Mouse (Mus musculus) embryonic facial prominence, embryonic 12.5 days (tissue): ENCODE measurements at regions not wholly inside any gene's neighbourhood (a gene's known extent, or its start where the extent isn't known, plus 50 kb on each side); places are given as distances from the start of the nearest gene placed in this dataset.
A peak's percentile ranks its signal among the peaks of the same experiment; 100 is the strongest.

Experiments used
- ATAC-seq: fragments of 200-750 bp; cut with Nextera tagmentation; 2 replicates; pipeline ENCODE4 v1.8.0; 2017; ENCODE audit not compliant: insufficient number of reproducible peaks, insufficient read depth, low FRiP score, low TSS enrichment
- H3K27ac ChIP-seq: fragments of 300-500 bp; sonication (generic); 2 replicates; pipeline ENCODE4 v1.5.1; 2016; ENCODE audit warnings: mild to moderate bottlenecking
- H3K27me3 ChIP-seq: fragments of 300-500 bp; sonication (generic); 2 replicates; pipeline ENCODE4 v1.6.1; 2016; ENCODE audit warnings: mild to moderate bottlenecking, moderate library complexity
- H3K36me3 ChIP-seq: fragments of 300-500 bp; sonication (generic); 2 replicates; pipeline ENCODE4 v1.6.1; 2016; ENCODE audit warnings: mild to moderate bottlenecking
- H3K4me1 ChIP-seq: fragments of 300-500 bp; sonication (generic); 2 replicates; pipeline ENCODE4 v1.6.1; 2016
- H3K4me2 ChIP-seq: fragments of 300-500 bp; sonication (generic); replicated peaks from 2 replicates; pipeline ENCODE4 v1.6.1; 2016; ENCODE audit warnings: mild to moderate bottlenecking, moderate library complexity
- H3K4me3 ChIP-seq: fragments of 300-500 bp; sonication (generic); 2 replicates; pipeline ENCODE4 v1.5.1; 2016; ENCODE audit warnings: mild to moderate bottlenecking
- H3K9ac ChIP-seq: fragments of 300-500 bp; sonication (generic); 2 replicates; pipeline ENCODE4 v1.6.1; 2016; ENCODE audit warnings: mild to moderate bottlenecking, moderate library complexity
- H3K9me3 ChIP-seq: fragments of 300-500 bp; sonication (generic); 2 replicates; pipeline ENCODE4 v1.6.1; 2016; ENCODE audit warnings: mild to moderate bottlenecking, moderate library complexity
- WGBS: fragments of 180-500 bp; shearing (Covaris S2); methylation state at CpG from one replicate; pipeline ENCODE4 v1.1.7; 2016; 5-methylcytosine and 5-hydroxymethylcytosine counted together

- no peak overlapping the region for H3K27ac ChIP-seq
- H3K4me3 ChIP-seq: no peak overlapping the region
- H3K27me3 ChIP-seq: no peaks in the 10 kb centered on the region
- no peak overlapping the region for H3K4me2 ChIP-seq
- H3K4me1 ChIP-seq: no peaks in the 10 kb centered on the region
- ATAC-seq: no peak
- no peak overlapping the region for H3K9ac ChIP-seq
- no peaks in the 10 kb centered on the region for H3K9me3 ChIP-seq
- H3K36me3 ChIP-seq: no peaks in the 10 kb centered on the region
- 97% methylated on average over 8 of the region's 8 CpGs for WGBS
Measured at GRCm38 (mm10) chr6:94926652-94927211, 190.3 kb upstream of the Kbtbd8 start.

GRCm38 (mm10) chr6:94925408-94925807 lies 191.6 kb upstream of the Kbtbd8 start:
- no peaks in the 10 kb centered on the region for H3K4me1 ChIP-seq
- H3K36me3 ChIP-seq: no peaks in the 10 kb centered on the region
- H3K4me3 ChIP-seq: no peak overlapping the region
- no peaks in the 10 kb centered on the region for H3K27me3 ChIP-seq
- H3K4me2 ChIP-seq: no peak overlapping the region
- ATAC-seq: no peak
- H3K27ac ChIP-seq: no peak overlapping the region
- H3K9ac ChIP-seq: no peak overlapping the region
- no peaks in the 10 kb centered on the region for H3K9me3 ChIP-seq
- WGBS: 77% methylated on average over 1 of the region's 1 CpGs

GRCm38 (mm10) chr6:94924338-94925039 lies 192.6 kb upstream of the Kbtbd8 start:
- Histone ChIP-seq H3K36me3 (no peaks in the 10 kb centered on the region), H3K9me3 (no peaks in the 10 kb centered on the region), H3K27me3 (no peaks in the 10 kb centered on the region), H3K4me1 (no peaks in the 10 kb centered on the region), H3K4me3 (no peak overlapping the region), H3K9ac (no peak overlapping the region), H3K27ac (no peak overlapping the region), H3K4me2 (no peak overlapping the region)
- 88% methylated on average over 11 of the region's 11 CpGs for WGBS
- no peak for ATAC-seq

GRCm38 (mm10) chr6:94921741-94922140 lies 195.3 kb upstream of the Kbtbd8 start:
- H3K4me1 ChIP-seq: no peaks in the 10 kb centered on the region
- no peaks in the 10 kb centered on the region for H3K9me3 ChIP-seq
- H3K4me2 ChIP-seq: no peak overlapping the region
- H3K27me3 ChIP-seq: no peaks in the 10 kb centered on the region
- H3K27ac ChIP-seq: no peak overlapping the region
- WGBS: 47% methylated on average over 2 of the region's 2 CpGs
- H3K4me3 ChIP-seq: no peak overlapping the region
- no peak overlapping the region for H3K9ac ChIP-seq
- no peaks in the 10 kb centered on the region for H3K36me3 ChIP-seq
- ATAC-seq: 0 out of 2 replicates have a peak, but pooled peaks have one; percentile 35

- H3K4me1 ChIP-seq: no peaks in the 10 kb centered on the region
- no peak overlapping the region for H3K9ac ChIP-seq
- WGBS: 85% methylated on average over 2 of the region's 2 CpGs
- no peak overlapping the region for H3K4me3 ChIP-seq
- H3K9me3 ChIP-seq: no peaks in the 10 kb centered on the region
- H3K36me3 ChIP-seq: no peaks in the 10 kb centered on the region
- H3K27ac ChIP-seq: no peak overlapping the region
- H3K4me2 ChIP-seq: no peak overlapping the region
- H3K27me3 ChIP-seq: no peaks in the 10 kb centered on the region
- no peak for ATAC-seq
Measured at GRCm38 (mm10) chr6:94920770-94921169, 196.3 kb upstream of the Kbtbd8 start.

- no peak overlapping the region for H3K4me2 ChIP-seq
- no peaks in the 10 kb centered on the region for H3K9me3 ChIP-seq
- H3K36me3 ChIP-seq: no peaks in the 10 kb centered on the region
- H3K27ac ChIP-seq: no peak overlapping the region
- WGBS: 82% methylated on average over 5 of the region's 5 CpGs
- no peak overlapping the region for H3K4me3 ChIP-seq
- ATAC-seq: no peak
- no peaks in the 10 kb centered on the region for H3K4me1 ChIP-seq
- H3K9ac ChIP-seq: no peak overlapping the region
- H3K27me3 ChIP-seq: no peaks in the 10 kb centered on the region
Measured at GRCm38 (mm10) chr6:94919194-94919743, 197.8 kb upstream of the Kbtbd8 start.

- no peak overlapping the region for H3K9ac ChIP-seq
- no peak for ATAC-seq
- 64% methylated on average over 8 of the region's 8 CpGs for WGBS
- no peaks in the 10 kb centered on the region for H3K27me3 ChIP-seq
- no peak overlapping the region for H3K4me3 ChIP-seq
- H3K36me3 ChIP-seq: no peaks in the 10 kb centered on the region
- peaks cover 8% of the 10 kb centered on the region; the same call in 1 of the 2 replicates for H3K4me1 ChIP-seq
- H3K4me2 ChIP-seq: no peak overlapping the region
- H3K27ac ChIP-seq: no peak overlapping the region
- H3K9me3 ChIP-seq: no peaks in the 10 kb centered on the region
Measured at GRCm38 (mm10) chr6:94915842-94916620, 201.0 kb upstream of the Kbtbd8 start.

GRCm38 (mm10) chr6:94911836-94912235 lies 205.2 kb upstream of the Kbtbd8 start:
- H3K27me3 ChIP-seq: no peaks in the 10 kb centered on the region
- no peak for ATAC-seq
- peaks cover 8% of the 10 kb centered on the region; the same call in 1 of the 2 replicates for H3K4me1 ChIP-seq
- peak overlapping the region; percentile 69 for H3K27ac ChIP-seq
- H3K9ac ChIP-seq: no peak overlapping the region
- H3K9me3 ChIP-seq: no peaks in the 10 kb centered on the region
- no peak overlapping the region for H3K4me3 ChIP-seq
- H3K4me2 ChIP-seq: no peak overlapping the region
- 50% methylated on average over 3 of the region's 3 CpGs for WGBS
- no peaks in the 10 kb centered on the region for H3K36me3 ChIP-seq

GRCm38 (mm10) chr6:94911374-94911773 lies 205.7 kb upstream of the Kbtbd8 start:
- no peaks in the 10 kb centered on the region for H3K9me3 ChIP-seq
- no peak overlapping the region for H3K9ac ChIP-seq
- no peak overlapping the region for H3K4me3 ChIP-seq
- no peaks in the 10 kb centered on the region for H3K27me3 ChIP-seq
- H3K36me3 ChIP-seq: no peaks in the 10 kb centered on the region
- H3K27ac ChIP-seq: peak overlapping the region; percentile 69
- peaks cover 8% of the 10 kb centered on the region; the same call in 1 of the 2 replicates for H3K4me1 ChIP-seq
- 14% methylated on average over 9 of the region's 9 CpGs for WGBS
- H3K4me2 ChIP-seq: 0 out of 2 replicates have a peak overlapping the region, but pooled peaks have one; percentile 5
- no peak for ATAC-seq

GRCm38 (mm10) chr6:94900862-94901261 lies 200.9 kb upstream of the Lrig1 start:
- no peak overlapping the region for H3K9ac ChIP-seq
- 68% methylated on average over 4 of the region's 4 CpGs for WGBS
- H3K36me3 ChIP-seq: no peaks in the 10 kb centered on the region
- no peaks in the 10 kb centered on the region for H3K27me3 ChIP-seq
- no peak overlapping the region for H3K27ac ChIP-seq
- H3K9me3 ChIP-seq: no peaks in the 10 kb centered on the region
- no peak overlapping the region for H3K4me3 ChIP-seq
- H3K4me1 ChIP-seq: 0 out of 2 replicates have a peak, but pooled peaks cover 4% of the 10 kb centered on the region
- no peak overlapping the region for H3K4me2 ChIP-seq
- ATAC-seq: no peak

- WGBS: 82% methylated on average over 9 of the region's 9 CpGs
- no peak overlapping the region for H3K27ac ChIP-seq
- H3K9me3 ChIP-seq: no peaks in the 10 kb centered on the region
- H3K27me3 ChIP-seq: no peaks in the 10 kb centered on the region
- no peak overlapping the region for H3K4me2 ChIP-seq
- no peak overlapping the region for H3K9ac ChIP-seq
- H3K4me1 ChIP-seq: 0 out of 2 replicates have a peak, but pooled peaks cover 4% of the 10 kb centered on the region
- H3K4me3 ChIP-seq: no peak overlapping the region
- no peaks in the 10 kb centered on the region for H3K36me3 ChIP-seq
- ATAC-seq: no peak
Measured at GRCm38 (mm10) chr6:94898881-94899280, 198.9 kb upstream of the Lrig1 start.
